Mouse (Mus musculus): Measurements from ENCODE around the gene Patj. TPM values are rescaled to one million over a fixed set of nuclear protein-coding genes. Genes with fewer than 3 reads are reported as not detected.

The Patj gene
- total and polyA plus RNA-seq, 3 experiments, result 0.19 to 0.46 TPM; not detected in 1

DNA sequence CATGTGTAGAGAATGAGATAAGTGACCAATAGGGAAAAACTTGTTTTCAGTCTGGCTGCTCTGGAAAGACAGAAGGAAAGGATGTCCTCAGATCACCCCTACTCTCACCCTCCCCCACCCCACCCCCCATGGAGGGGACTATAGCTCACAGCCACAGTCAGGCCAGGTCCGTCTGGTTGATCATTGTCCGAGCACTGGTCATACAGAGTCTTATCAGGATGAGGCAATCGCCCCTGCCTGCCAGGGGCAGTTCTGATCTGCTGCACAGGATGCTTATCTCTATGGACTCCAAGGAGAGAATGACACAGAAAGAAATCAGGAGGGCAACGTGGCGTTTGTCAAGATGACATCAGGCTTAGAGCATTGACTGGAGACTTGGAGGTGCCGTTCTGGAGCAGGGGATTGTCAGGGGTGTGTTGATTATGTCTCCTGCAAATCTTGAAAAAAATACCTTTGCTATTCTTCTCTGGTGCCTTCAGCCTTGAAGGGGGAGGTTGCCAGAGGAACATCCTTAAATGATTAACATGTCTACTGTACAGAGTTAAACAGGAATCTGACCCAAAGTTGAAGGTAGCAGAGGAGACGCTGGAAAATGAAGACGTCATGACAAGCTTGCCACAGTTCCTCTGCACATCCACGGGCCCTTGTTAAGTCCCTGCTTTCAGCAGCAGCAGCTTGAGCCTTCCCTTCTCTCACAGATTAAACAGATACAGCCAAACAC, 298.0 kb downstream of the Patj start:
- Histone ChIP-seq H3K36me3 (ENCODE audit: control insufficient read depth in 1 of 2, insufficient read depth in 2 of 2, low read length in 2 of 2) (no peaks in the 10 kb centered on the region), H3K27ac (ENCODE audit: control insufficient read depth, low read depth, low read length) (no peak overlapping the region), H3K27me3 (ENCODE audit: control insufficient read depth in 1 of 2, insufficient read depth in 2 of 2, low read length in 2 of 2) (no peaks in the 10 kb centered on the region), H3K4me1 (ENCODE audit: control insufficient read depth in 1 of 2, insufficient read depth in 2 of 2, low read length in 2 of 2) (no peaks in the 10 kb centered on the region), H3K9me3 (replicated peaks; ENCODE audit: insufficient read depth, low read length) (no peaks in the 10 kb centered on the region), H3K79me2 (ENCODE audit: control insufficient read depth, insufficient read depth, low read length, poor library complexity) (no peaks in the 10 kb centered on the region), H3K9ac (ENCODE audit: control insufficient read depth, low read depth, low read length, poor library complexity, severe bottlenecking) (no peak overlapping the region), H3K4me3 (ENCODE audit: control insufficient read depth in 1 of 2, insufficient read depth in 1 of 2, low read depth in 2 of 2, low read length in 2 of 2) (no peak overlapping the region)
- TF ChIP-seq GABPA (IDR thresholded peaks at IDR 0.05; ENCODE audit: low read depth, low read length) (no peak), BHLHE40 (IDR thresholded peaks at IDR 0.05; ENCODE audit: borderline replicate concordance, low read depth, low read length) (no peak), TAL1 (IDR thresholded peaks at IDR 0.05; ENCODE audit: low read length) (no peak), ZC3H11A (IDR thresholded peaks at IDR 0.05; ENCODE audit: low read depth, low read length) (no peak), JUND (IDR thresholded peaks at IDR 0.05; ENCODE audit: low read depth, low read length) (no peak), EP300 (IDR thresholded peaks at IDR 0.05; ENCODE audit: low read depth in 1 of 2, low read length in 2 of 2) (no peak), MAFK (IDR thresholded peaks at IDR 0.05; ENCODE audit: borderline replicate concordance, low read depth, low read length) (no peak), CHD2 (IDR thresholded peaks at IDR 0.05; ENCODE audit: low read length) (no peak), CHD1 (IDR thresholded peaks at IDR 0.05; ENCODE audit: low read depth, low read length) (no peak)
- no peak for DNase-seq (ENCODE audit: low read depth, low spot score)

DNA sequence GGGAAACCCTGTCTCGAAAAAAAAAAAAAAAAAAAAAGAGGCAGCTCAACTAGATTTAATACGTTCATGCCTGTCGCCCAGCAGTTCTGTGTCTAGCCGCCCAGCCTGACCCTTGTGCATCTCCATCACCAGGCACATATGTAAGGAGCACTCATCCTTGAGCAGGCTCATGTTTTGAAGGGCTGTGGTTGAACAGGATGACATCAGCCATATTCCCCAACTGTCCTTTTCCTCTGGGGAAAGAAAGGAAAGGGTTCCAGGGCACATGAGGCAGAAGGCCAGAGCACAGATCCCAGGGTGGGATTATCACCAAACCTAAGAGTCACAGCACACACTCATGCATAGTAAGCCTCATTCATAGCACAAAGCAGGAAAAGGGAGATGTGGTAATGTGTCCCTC, 302.3 kb downstream of the Patj start:
- DNase-seq (ENCODE audit: low read depth, low spot score), result no peak
- H3K27me3 ChIP-seq (ENCODE audit: control insufficient read depth in 1 of 2, insufficient read depth in 2 of 2, low read length in 2 of 2), result no peaks in the 10 kb centered on the region
- no peak overlapping the region for H3K9ac ChIP-seq (ENCODE audit: control insufficient read depth, low read depth, low read length, poor library complexity, severe bottlenecking)
- TF ChIP-seq ZKSCAN1 (IDR thresholded peaks at IDR 0.05; ENCODE audit: low read depth, low read length) (no peak), NELFE (IDR thresholded peaks at IDR 0.05; ENCODE audit: low read depth, low read length) (no peak), NRF1 (IDR thresholded peaks at IDR 0.05; ENCODE audit: insufficient read depth, low read depth, low read length, poor library complexity, severe bottlenecking) (no peak), UBTF (IDR thresholded peaks at IDR 0.05; ENCODE audit: borderline replicate concordance, insufficient read depth, low read depth, low read length) (no peak), RCOR1 (IDR thresholded peaks at IDR 0.05; ENCODE audit: low read depth, low read length) (no peak), CHD2 (IDR thresholded peaks at IDR 0.05; ENCODE audit: low read length) (no peak)
- H3K4me3 ChIP-seq (ENCODE audit: control insufficient read depth in 1 of 2, insufficient read depth in 1 of 2, low read depth in 2 of 2, low read length in 2 of 2), result no peak overlapping the region
- H3K27ac ChIP-seq (ENCODE audit: control insufficient read depth, low read depth, low read length), result no peak overlapping the region
- H3K9me3 ChIP-seq (replicated peaks; ENCODE audit: insufficient read depth, low read length), result no peaks in the 10 kb centered on the region
- H3K36me3 ChIP-seq (ENCODE audit: control insufficient read depth in 1 of 2, insufficient read depth in 2 of 2, low read length in 2 of 2), result no peaks in the 10 kb centered on the region
- H3K79me2 ChIP-seq (ENCODE audit: control insufficient read depth, insufficient read depth, low read length, poor library complexity), result no peaks in the 10 kb centered on the region
- H3K4me1 ChIP-seq (ENCODE audit: control insufficient read depth in 1 of 2, insufficient read depth in 2 of 2, low read length in 2 of 2), result no peaks in the 10 kb centered on the region
